Mouse (Mus musculus) bone marrow, adult 2 months (tissue): ENCODE data around the gene Fastkd5.

Experiments
- CTCF ChIP-seq: fragments of 200-500 bp; IDR thresholded peaks from 2 replicates; pipeline ENCODE4 v1.5.1; 2011; ENCODE audit warnings: low read length, control low read depth; ENCODE audit not compliant: control insufficient read depth, insufficient read depth
- POLR2A ChIP-seq: fragments of 200-500 bp; IDR thresholded peaks from 2 replicates; pipeline ENCODE4 v1.6.1; 2011; ENCODE audit warnings: low read depth, mild to moderate bottlenecking, control low read depth, low read length, borderline replicate concordance; ENCODE audit not compliant: control insufficient read depth

- no peak for TF ChIP-seq POLR2A
- TF ChIP-seq CTCF: no peak
These were observed 8.3 kb upstream of the Fastkd5 start for GRCm38 (mm10) chr2:130638101-130638611.
